Mouse (Mus musculus): ENCODE measurements at regions not wholly inside any gene's neighbourhood (a gene's known extent, or its start where the extent isn't known, plus 50 kb on each side); places are given as distances from the start of the nearest gene placed in this dataset.
A peak's percentile ranks its signal among the peaks of the same experiment; 100 is the strongest.

DNA sequence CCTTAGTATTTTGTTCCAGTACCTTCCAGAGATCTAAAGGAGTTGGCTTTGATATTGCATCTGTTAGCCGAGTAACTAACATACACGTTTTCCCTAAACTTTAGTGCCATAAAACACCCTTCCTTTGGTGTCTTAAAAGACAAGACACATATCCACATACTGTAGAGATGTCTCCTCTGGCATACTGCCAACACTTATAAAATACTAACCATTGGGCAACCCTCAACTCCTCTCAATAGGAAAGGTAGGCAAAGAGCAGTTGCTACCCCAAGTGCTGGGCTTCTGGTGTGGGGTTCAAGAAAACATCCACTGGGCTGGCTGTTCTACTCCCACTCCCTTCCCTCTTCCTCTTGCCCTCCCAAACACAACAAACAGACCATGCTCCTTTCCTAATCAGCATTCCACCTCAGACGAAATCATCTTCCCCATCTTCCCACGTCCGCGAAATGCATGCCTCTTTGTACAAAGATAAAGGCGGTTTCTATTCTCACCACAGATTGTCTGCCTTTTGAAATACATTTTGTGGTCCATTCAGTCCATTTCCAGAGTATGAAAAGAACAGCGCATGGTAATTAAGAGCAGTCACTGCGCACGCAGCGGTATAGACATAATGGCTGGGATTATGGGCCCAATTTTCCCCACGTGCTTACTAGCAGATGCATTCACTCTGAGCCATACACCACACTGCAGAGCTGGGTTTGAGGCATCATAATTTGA, 409.9 kb upstream of the Tenm4 start:
- no peaks in the 10 kb centered on the region for H3K9me3 ChIP-seq (ENCODE audit: control insufficient read depth, low read length)
- no peaks in the 10 kb centered on the region for H3K4me1 ChIP-seq (ENCODE audit: control insufficient read depth, insufficient read depth, low read length)
- H3K36me3 ChIP-seq (ENCODE audit: control insufficient read depth, insufficient read depth, low read length): no peaks in the 10 kb centered on the region
- H3K4me2 ChIP-seq (ENCODE audit: low read depth): no peak overlapping the region
- no peak overlapping the region for H3K4me3 ChIP-seq (ENCODE audit: low read depth, low read length)
- DNase-seq (ENCODE audit: low spot score): no peak
- 71% methylated on average over 12 of the region's 12 CpGs for WGBS
- no peak overlapping the region for H3K27ac ChIP-seq (ENCODE audit: low read depth, low read length)
- H3K27me3 ChIP-seq (ENCODE audit: control insufficient read depth, insufficient read depth, low read length): no peaks in the 10 kb centered on the region
- no peak for ATAC-seq (ENCODE audit: insufficient read depth, low FRiP score, low TSS enrichment)
- H3K9ac ChIP-seq (ENCODE audit: low read length): no peak overlapping the region

DNA sequence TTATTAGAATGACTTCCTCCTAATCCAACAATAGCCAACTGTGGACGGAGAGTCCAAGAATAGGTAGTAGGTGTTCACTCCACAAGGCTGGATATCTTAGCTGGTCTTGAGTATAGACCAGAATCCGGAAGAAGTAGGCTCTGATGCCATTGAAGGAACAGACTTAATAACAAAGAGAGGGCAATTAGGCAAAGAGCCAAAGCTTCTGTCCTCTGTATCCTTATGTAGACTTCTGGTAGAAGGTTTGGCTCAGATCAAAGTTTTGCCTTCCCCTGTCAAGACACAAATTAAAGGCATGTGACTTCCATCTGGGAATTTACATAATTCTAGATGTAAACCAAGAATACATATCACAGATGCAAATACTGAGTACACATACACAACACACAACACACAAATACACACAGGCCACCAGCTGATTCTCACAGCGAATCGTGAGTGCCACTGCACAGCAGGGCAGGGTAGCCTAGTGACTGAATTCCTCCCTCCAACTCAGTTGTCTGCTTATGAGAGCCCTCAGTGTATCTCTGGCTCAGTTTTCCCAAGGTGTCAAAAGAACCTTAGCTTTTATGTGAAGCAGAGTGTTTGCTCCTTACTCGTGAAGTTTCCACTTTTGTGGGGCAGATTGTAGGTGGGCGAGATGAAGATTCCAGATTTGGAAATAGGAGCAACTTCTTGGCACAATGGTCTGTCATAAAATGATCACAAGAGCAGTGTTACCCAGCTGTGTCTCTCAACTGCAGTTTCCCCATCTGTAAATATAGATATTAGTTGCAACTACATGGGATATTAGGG, 404.5 kb upstream of the Tenm4 start:
- ATAC-seq (ENCODE audit: insufficient read depth, low FRiP score, low TSS enrichment): no peak
- 88% methylated on average over 6 of the region's 6 CpGs for WGBS
- no peaks in the 10 kb centered on the region for H3K27me3 ChIP-seq (ENCODE audit: control insufficient read depth, insufficient read depth, low read length)

DNA sequence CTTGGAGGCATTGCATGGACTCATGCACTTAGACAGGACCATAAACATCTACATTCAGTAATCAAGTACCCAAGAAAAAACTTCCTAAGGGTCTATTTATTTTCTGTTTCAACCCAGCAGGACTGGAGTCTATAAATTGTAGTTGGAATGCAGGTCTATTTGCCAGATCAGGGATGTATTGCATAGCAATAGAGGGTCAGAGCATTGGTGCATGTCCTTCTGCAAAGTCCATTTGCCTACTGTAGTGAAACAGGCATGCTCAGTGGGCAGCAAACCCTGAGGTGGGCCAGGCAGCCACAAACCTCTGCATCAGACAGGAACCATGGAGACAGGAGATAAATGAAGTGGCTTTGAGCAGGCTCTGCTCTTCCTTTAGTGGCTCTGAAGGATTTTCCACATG, 386.5 kb upstream of the Tenm4 start:
- H3K4me3 ChIP-seq (ENCODE audit: low read depth, low read length): no peak overlapping the region
- H3K27me3 ChIP-seq (ENCODE audit: control insufficient read depth, insufficient read depth, low read length): no peaks in the 10 kb centered on the region

More for the DNA sequence above, 404.5 kb upstream of the Tenm4 start:
- Histone ChIP-seq H3K9ac (ENCODE audit: low read length) (no peak overlapping the region), H3K4me1 (ENCODE audit: control insufficient read depth, insufficient read depth, low read length) (no peaks in the 10 kb centered on the region), H3K4me3 (ENCODE audit: low read depth, low read length) (no peak overlapping the region), H3K27ac (ENCODE audit: low read depth, low read length) (no peak overlapping the region), H3K9me3 (ENCODE audit: control insufficient read depth, low read length) (no peaks in the 10 kb centered on the region), H3K36me3 (ENCODE audit: control insufficient read depth, insufficient read depth, low read length) (no peaks in the 10 kb centered on the region), H3K4me2 (ENCODE audit: low read depth) (no peak overlapping the region)
- no peak for DNase-seq (ENCODE audit: low spot score)

DNA sequence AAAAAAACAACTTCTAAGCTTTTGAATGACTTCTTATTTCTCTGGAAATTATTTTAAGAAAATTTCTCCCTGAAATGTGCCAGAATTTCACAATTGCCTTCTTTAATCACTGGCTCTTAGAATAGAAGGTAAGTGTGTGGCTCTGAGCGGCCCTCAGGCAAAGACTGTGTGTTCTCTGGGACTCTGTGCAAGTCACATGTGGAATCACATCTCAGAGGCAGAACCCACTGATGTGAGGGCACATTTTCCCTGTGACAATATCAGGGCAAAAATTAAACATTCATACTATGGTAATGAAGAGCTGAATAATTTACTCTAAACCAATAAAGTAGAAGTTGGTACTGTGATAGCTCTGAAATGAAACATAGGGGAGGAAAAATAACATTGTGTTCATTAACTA, 383.5 kb upstream of the Tenm4 start:
- no peak overlapping the region for H3K4me2 ChIP-seq (ENCODE audit: low read depth)
- no peaks in the 10 kb centered on the region for H3K27me3 ChIP-seq (ENCODE audit: control insufficient read depth, insufficient read depth, low read length)
- ATAC-seq (ENCODE audit: insufficient read depth, low FRiP score, low TSS enrichment) (no peak), DNase-seq (ENCODE audit: low spot score) (no peak)
- H3K4me3 ChIP-seq (ENCODE audit: low read depth, low read length): no peak overlapping the region
- H3K4me1 ChIP-seq (ENCODE audit: control insufficient read depth, insufficient read depth, low read length): no peaks in the 10 kb centered on the region
- H3K36me3 ChIP-seq (ENCODE audit: control insufficient read depth, insufficient read depth, low read length): no peaks in the 10 kb centered on the region
- H3K9ac ChIP-seq (ENCODE audit: low read length): no peak overlapping the region
- 91% methylated on average over 1 of the region's 1 CpGs for WGBS
- no peaks in the 10 kb centered on the region for H3K9me3 ChIP-seq (ENCODE audit: control insufficient read depth, low read length)
- no peak overlapping the region for H3K27ac ChIP-seq (ENCODE audit: low read depth, low read length)

More for the DNA sequence above, 386.5 kb upstream of the Tenm4 start:
- Histone ChIP-seq H3K4me1 (ENCODE audit: control insufficient read depth, insufficient read depth, low read length) (no peaks in the 10 kb centered on the region), H3K9me3 (ENCODE audit: control insufficient read depth, low read length) (no peaks in the 10 kb centered on the region), H3K4me2 (ENCODE audit: low read depth) (no peak overlapping the region), H3K36me3 (ENCODE audit: control insufficient read depth, insufficient read depth, low read length) (no peaks in the 10 kb centered on the region), H3K9ac (ENCODE audit: low read length) (no peak overlapping the region), H3K27ac (ENCODE audit: low read depth, low read length) (no peak overlapping the region)
- ATAC-seq (ENCODE audit: insufficient read depth, low FRiP score, low TSS enrichment) (no peak), DNase-seq (ENCODE audit: low spot score) (no peak)

DNA sequence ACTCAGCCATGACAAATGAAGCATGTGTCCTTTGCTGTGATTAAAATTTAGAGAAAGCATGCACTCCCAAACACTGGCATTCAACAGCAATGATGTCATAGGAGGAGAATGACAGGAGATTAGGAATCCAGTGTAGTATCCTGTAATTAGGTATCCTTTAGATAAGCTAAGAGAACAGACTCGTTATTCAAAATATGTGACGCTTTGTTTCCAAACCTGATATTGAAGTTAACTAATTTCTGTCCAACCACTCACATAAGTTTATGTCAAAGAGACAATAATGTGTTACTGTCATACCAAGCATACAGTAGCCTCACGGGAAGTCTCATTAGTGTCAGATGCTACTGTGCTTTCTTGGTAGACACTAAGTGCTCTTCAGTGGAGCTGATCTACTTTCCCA, 383.1 kb upstream of the Tenm4 start:
- H3K9me3 ChIP-seq (ENCODE audit: control insufficient read depth, low read length): no peaks in the 10 kb centered on the region
- 94% methylated on average over 3 of the region's 3 CpGs for WGBS
- ATAC-seq (ENCODE audit: insufficient read depth, low FRiP score, low TSS enrichment): no peak

DNA sequence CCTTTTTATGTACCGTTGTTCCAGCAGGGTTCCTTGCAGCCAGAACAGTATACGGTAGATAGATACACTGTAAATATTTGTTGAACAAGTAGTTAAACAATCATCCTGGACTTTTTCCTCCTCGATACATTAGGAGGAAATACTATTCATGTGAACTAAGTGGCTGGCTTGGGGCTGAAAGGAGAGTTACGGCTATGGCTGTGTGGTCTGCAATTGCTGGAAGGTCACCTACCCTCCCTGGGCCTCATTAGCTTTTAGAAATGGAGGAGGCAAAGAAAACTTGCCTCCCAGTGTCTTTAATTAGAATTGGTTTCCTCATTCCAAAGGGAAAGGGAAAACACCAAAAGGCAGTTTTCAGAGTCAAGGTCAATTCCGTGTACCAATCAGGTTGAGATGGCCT, 381.6 kb upstream of the Tenm4 start:
- no peak overlapping the region for H3K9ac ChIP-seq (ENCODE audit: low read length)
- WGBS: 89% methylated on average over 5 of the region's 5 CpGs
- ATAC-seq (ENCODE audit: insufficient read depth, low FRiP score, low TSS enrichment): no peak

More for the DNA sequence above, 383.1 kb upstream of the Tenm4 start:
- Histone ChIP-seq H3K27ac (ENCODE audit: low read depth, low read length) (no peak overlapping the region), H3K4me2 (ENCODE audit: low read depth) (no peak overlapping the region), H3K9ac (ENCODE audit: low read length) (no peak overlapping the region), H3K36me3 (ENCODE audit: control insufficient read depth, insufficient read depth, low read length) (no peaks in the 10 kb centered on the region), H3K4me3 (ENCODE audit: low read depth, low read length) (no peak overlapping the region), H3K27me3 (ENCODE audit: control insufficient read depth, insufficient read depth, low read length) (no peaks in the 10 kb centered on the region), H3K4me1 (ENCODE audit: control insufficient read depth, insufficient read depth, low read length) (no peaks in the 10 kb centered on the region)
- DNase-seq (ENCODE audit: low spot score): no peak

DNA sequence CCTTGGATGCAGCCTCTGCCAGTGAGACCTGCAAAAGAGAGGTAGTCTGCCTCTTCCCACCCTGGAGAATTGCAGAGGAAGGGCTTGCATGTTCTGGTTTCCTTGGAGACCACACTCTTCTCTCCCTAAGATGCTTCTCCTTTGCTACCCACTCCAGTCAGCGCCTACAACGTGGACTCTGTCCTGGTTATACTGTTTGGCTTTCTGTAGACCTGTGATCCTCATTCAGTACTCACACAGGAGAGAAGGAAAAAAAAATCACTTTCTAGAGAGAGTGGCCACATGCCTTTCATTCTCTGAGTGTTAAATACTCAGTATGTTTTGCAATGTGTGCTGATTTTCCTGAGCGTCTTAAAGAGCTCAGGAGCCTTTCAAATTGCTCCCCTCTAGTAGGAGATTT, 372.0 kb upstream of the Tenm4 start:
- ATAC-seq (ENCODE audit: insufficient read depth, low FRiP score, low TSS enrichment) (no peak), DNase-seq (ENCODE audit: low spot score) (no peak)
- Histone ChIP-seq H3K4me3 (ENCODE audit: low read depth, low read length) (no peak overlapping the region), H3K4me2 (ENCODE audit: low read depth) (no peak overlapping the region), H3K36me3 (ENCODE audit: control insufficient read depth, insufficient read depth, low read length) (no peaks in the 10 kb centered on the region), H3K4me1 (ENCODE audit: control insufficient read depth, insufficient read depth, low read length) (no peaks in the 10 kb centered on the region), H3K9me3 (ENCODE audit: control insufficient read depth, low read length) (no peaks in the 10 kb centered on the region), H3K27me3 (ENCODE audit: control insufficient read depth, insufficient read depth, low read length) (no peaks in the 10 kb centered on the region), H3K27ac (ENCODE audit: low read depth, low read length) (no peak overlapping the region), H3K9ac (ENCODE audit: low read length) (no peak overlapping the region)
- WGBS: 62% methylated on average over 3 of the region's 3 CpGs

More for the DNA sequence above, 381.6 kb upstream of the Tenm4 start:
- H3K27me3 ChIP-seq (ENCODE audit: control insufficient read depth, insufficient read depth, low read length): no peaks in the 10 kb centered on the region
- H3K4me1 ChIP-seq (ENCODE audit: control insufficient read depth, insufficient read depth, low read length): no peaks in the 10 kb centered on the region
- H3K36me3 ChIP-seq (ENCODE audit: control insufficient read depth, insufficient read depth, low read length): no peaks in the 10 kb centered on the region
- DNase-seq (ENCODE audit: low spot score): no peak
- H3K4me3 ChIP-seq (ENCODE audit: low read depth, low read length): no peak overlapping the region
- no peak overlapping the region for H3K27ac ChIP-seq (ENCODE audit: low read depth, low read length)
- no peaks in the 10 kb centered on the region for H3K9me3 ChIP-seq (ENCODE audit: control insufficient read depth, low read length)
- H3K4me2 ChIP-seq (ENCODE audit: low read depth): no peak overlapping the region

DNA sequence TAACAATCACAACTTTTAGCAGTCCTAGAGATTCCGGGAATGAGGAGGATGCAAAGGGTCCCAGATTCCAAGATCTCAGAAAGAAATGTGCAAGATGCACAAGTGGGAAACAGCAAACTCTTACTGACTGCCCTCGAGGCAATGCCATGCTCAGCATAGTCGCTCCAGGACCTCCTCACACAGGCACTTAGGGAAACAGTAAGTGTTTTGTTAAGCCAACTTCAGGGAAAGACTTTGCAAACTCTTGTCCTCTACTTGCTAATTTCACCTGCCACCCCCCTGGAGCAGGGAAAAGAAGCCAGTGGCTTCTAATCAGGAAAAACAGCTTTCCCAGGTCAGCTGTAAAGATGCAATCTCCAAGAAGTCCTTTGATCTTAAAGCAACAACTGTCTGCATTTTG, 361.4 kb upstream of the Tenm4 start:
- no peak for ATAC-seq (ENCODE audit: insufficient read depth, low FRiP score, low TSS enrichment)
- Histone ChIP-seq H3K27ac (ENCODE audit: low read depth, low read length) (no peak overlapping the region), H3K9me3 (ENCODE audit: control insufficient read depth, low read length) (no peaks in the 10 kb centered on the region), H3K27me3 (ENCODE audit: control insufficient read depth, insufficient read depth, low read length) (no peaks in the 10 kb centered on the region), H3K4me3 (ENCODE audit: low read depth, low read length) (no peak overlapping the region), H3K9ac (ENCODE audit: low read length) (no peak overlapping the region), H3K4me1 (ENCODE audit: control insufficient read depth, insufficient read depth, low read length) (no peaks in the 10 kb centered on the region), H3K4me2 (ENCODE audit: low read depth) (no peak overlapping the region), H3K36me3 (ENCODE audit: control insufficient read depth, insufficient read depth, low read length) (no peaks in the 10 kb centered on the region)
- 26% methylated on average over 3 of the region's 3 CpGs for WGBS
- no peak for DNase-seq (ENCODE audit: low spot score)

DNA sequence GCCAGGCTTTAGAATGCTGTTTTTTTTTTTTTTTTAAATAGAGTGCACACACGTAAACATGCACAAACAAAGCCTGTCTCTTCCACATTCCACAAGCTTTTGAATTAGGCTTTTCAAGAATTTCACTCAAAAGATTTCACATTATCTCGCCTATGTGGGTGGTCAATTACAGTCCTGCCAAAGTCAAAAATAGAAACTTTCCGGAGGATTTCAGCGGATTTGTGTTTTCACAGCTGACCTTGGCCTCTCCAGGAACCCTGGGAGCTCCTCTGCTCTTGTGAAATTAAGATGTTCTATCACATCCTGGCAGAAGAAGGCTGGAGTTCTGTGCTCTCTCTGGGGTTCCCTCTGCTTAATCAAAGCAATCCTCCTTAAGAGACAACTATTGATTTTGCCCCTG, 360.9 kb upstream of the Tenm4 start:
- Histone ChIP-seq H3K27me3 (ENCODE audit: control insufficient read depth, insufficient read depth, low read length) (no peaks in the 10 kb centered on the region), H3K4me3 (ENCODE audit: low read depth, low read length) (no peak overlapping the region), H3K4me1 (ENCODE audit: control insufficient read depth, insufficient read depth, low read length) (0 out of 2 replicates have a peak, but pooled peaks cover 2% of the 10 kb centered on the region), H3K27ac (ENCODE audit: low read depth, low read length) (no peak overlapping the region), H3K9me3 (ENCODE audit: control insufficient read depth, low read length) (no peaks in the 10 kb centered on the region), H3K9ac (ENCODE audit: low read length) (no peak overlapping the region), H3K4me2 (ENCODE audit: low read depth) (no peak overlapping the region), H3K36me3 (ENCODE audit: control insufficient read depth, insufficient read depth, low read length) (no peaks in the 10 kb centered on the region)
- WGBS: 22% methylated on average over 4 of the region's 4 CpGs
- DNase-seq (ENCODE audit: low spot score) (peak; percentile 16), ATAC-seq (ENCODE audit: insufficient read depth, low FRiP score, low TSS enrichment) (no peak)
